17 mouse cellular contexts compared by ENCODE assay signal in genomic region chr9:60148988-60149387, GRCm38 (mm10).
A peak's percentile ranks its signal among the peaks of the same experiment; 100 is the strongest.
DNase-seq lines count a peak whose midpoint lies in the region; ATAC-seq and TF ChIP-seq lines count a peak whose summit lies in the region.
"Had no signal": no experiment of that assay in that cellular context is flagged by ENCODE, and none has a peak within 500 bp of the region (broad histone marks: within the 10 kb centered on the region; RNA-seq: fewer than 3 reads in every experiment).

No protein-coding gene starts in this region.

- 9% methylated on average over 7 of the region's 7 CpGs for WGBS in forebrain, embryonic 12.5 days
- WGBS in forebrain, postnatal 0 days, result 10% methylated on average over 7 of the region's 7 CpGs
- WGBS in hindbrain, embryonic 13.5 days, result 23% methylated on average over 7 of the region's 7 CpGs
- 12% methylated on average over 7 of the region's 7 CpGs for WGBS in midbrain, embryonic 15.5 days
- WGBS in liver, embryonic 11.5 days, result 86% methylated on average over 7 of the region's 7 CpGs

- H3K9ac ChIP-seq in forebrain, embryonic 12.5 days, result 0 out of 2 replicates have a peak overlapping the region, but pooled peaks have one; percentile 29
- H3K9ac ChIP-seq in forebrain, postnatal 0 days, result no peak overlapping the region
- no peak overlapping the region for H3K9ac ChIP-seq in hindbrain, embryonic 13.5 days
- H3K9ac ChIP-seq in midbrain, embryonic 15.5 days, result no peak overlapping the region
- H3K9ac ChIP-seq in liver, embryonic 11.5 days (ENCODE audit: low read depth, low read length), result no peak overlapping the region
- H3K9ac ChIP-seq: liver, embryonic 15.5 days had no signal

- 0 out of 2 replicates have a peak, but pooled peaks have one; percentile 27 for ATAC-seq in forebrain, embryonic 12.5 days (ENCODE audit: low FRiP score)
- ATAC-seq in forebrain, postnatal 0 days, result no peak
- no peak for ATAC-seq in hindbrain, embryonic 13.5 days (ENCODE audit: low FRiP score)
- ATAC-seq in midbrain, embryonic 15.5 days (replicated peaks), result no peak
- no peak for ATAC-seq in liver, embryonic 11.5 days (replicated peaks; ENCODE audit: low FRiP score)

- no peaks in the 10 kb centered on the region for H3K36me3 ChIP-seq in forebrain, embryonic 12.5 days (replicated peaks)
- H3K36me3 ChIP-seq in forebrain, postnatal 0 days (ENCODE audit: insufficient read depth), result no peaks in the 10 kb centered on the region
- no peaks in the 10 kb centered on the region for H3K36me3 ChIP-seq in hindbrain, embryonic 13.5 days
- no peaks in the 10 kb centered on the region for H3K36me3 ChIP-seq in midbrain, embryonic 15.5 days (replicated peaks)
- H3K36me3 ChIP-seq in liver, embryonic 11.5 days (ENCODE audit: control insufficient read depth, insufficient read depth, low read length), result no peaks in the 10 kb centered on the region
- H3K36me3 ChIP-seq: liver, embryonic 15.5 days had no signal

- DNase-seq in forebrain, postnatal 0 days, result no peak
- DNase-seq in brain, embryonic 14.5 days (ENCODE audit: low read depth), result peak; percentile 74
- DNase-seq in spleen, postnatal 10 days (ENCODE audit: low spot score in 2 of 2), result no peak
- DNase-seq in liver, embryonic 11.5 days (ENCODE audit: low spot score), result no peak
- DNase-seq in cerebellum, postnatal 10 days, result no peak
- DNase-seq: adrenal gland, postnatal 25 days; B cell, adult 2 months; cerebellum, adult 2 months; heart, postnatal 10 days; kidney, adult 18-20 months; thymus, postnatal 36 days had no signal

- H3K4me1 ChIP-seq in forebrain, embryonic 12.5 days, result peaks cover 25% of the 10 kb centered on the region
- no peaks in the 10 kb centered on the region for H3K4me1 ChIP-seq in forebrain, postnatal 0 days (ENCODE audit: insufficient read depth)
- peaks cover 13% of the 10 kb centered on the region for H3K4me1 ChIP-seq in hindbrain, embryonic 13.5 days (replicated peaks)
- H3K4me1 ChIP-seq in midbrain, embryonic 15.5 days, result peaks cover 7% of the 10 kb centered on the region
- no peaks in the 10 kb centered on the region for H3K4me1 ChIP-seq in liver, embryonic 11.5 days (replicated peaks; ENCODE audit: control insufficient read depth, insufficient read depth, low read length)
- H3K4me1 ChIP-seq: liver, embryonic 15.5 days had no signal

- no peaks in the 10 kb centered on the region for H3K27me3 ChIP-seq in forebrain, embryonic 12.5 days
- H3K27me3 ChIP-seq in forebrain, postnatal 0 days (ENCODE audit: insufficient read depth, low read length), result no peaks in the 10 kb centered on the region
- H3K27me3 ChIP-seq in hindbrain, embryonic 13.5 days, result no peaks in the 10 kb centered on the region
- no peaks in the 10 kb centered on the region for H3K27me3 ChIP-seq in midbrain, embryonic 15.5 days (replicated peaks)
- H3K27me3 ChIP-seq in liver, embryonic 11.5 days (replicated peaks; ENCODE audit: control insufficient read depth, insufficient read depth, low read length), result no peaks in the 10 kb centered on the region
- H3K27me3 ChIP-seq: liver, embryonic 15.5 days had no signal

- peak overlapping the region; percentile 56; the same call in 1 of the 2 replicates for H3K27ac ChIP-seq in forebrain, embryonic 12.5 days
- no peak overlapping the region for H3K27ac ChIP-seq in forebrain, postnatal 0 days (ENCODE audit: low read depth, low read length)
- peak overlapping the region; percentile 62 for H3K27ac ChIP-seq in hindbrain, embryonic 13.5 days
- 0 out of 2 replicates have a peak overlapping the region, but pooled peaks have one; percentile 13 for H3K27ac ChIP-seq in midbrain, embryonic 15.5 days
- no peak overlapping the region for H3K27ac ChIP-seq in liver, embryonic 11.5 days (ENCODE audit: low read depth, low read length)
- H3K27ac ChIP-seq: kidney, postnatal 0 days; liver, embryonic 15.5 days had no signal

- no peak for TF ChIP-seq POLR2A in brain, embryonic 14.5 days (IDR thresholded peaks at IDR 0.05; ENCODE audit: borderline replicate concordance, extremely low read depth, insufficient read depth, insufficient read length, poor library complexity, severe bottlenecking)

- H3K9me3 ChIP-seq in forebrain, embryonic 12.5 days, result 0 out of 2 replicates have a peak, but pooled peaks cover 4% of the 10 kb centered on the region
- H3K9me3 ChIP-seq in forebrain, postnatal 0 days (ENCODE audit: low read length), result 0 out of 2 replicates have a peak, but pooled peaks cover 5% of the 10 kb centered on the region
- H3K9me3 ChIP-seq in hindbrain, embryonic 13.5 days, result no peaks in the 10 kb centered on the region
- no peaks in the 10 kb centered on the region for H3K9me3 ChIP-seq in midbrain, embryonic 15.5 days
- H3K9me3 ChIP-seq in liver, embryonic 11.5 days (ENCODE audit: control insufficient read depth, low read length), result no peaks in the 10 kb centered on the region
- H3K9me3 ChIP-seq: liver, embryonic 15.5 days had no signal

- no peak overlapping the region for H3K4me3 ChIP-seq in forebrain, embryonic 12.5 days (replicated peaks)
- no peak overlapping the region for H3K4me3 ChIP-seq in forebrain, postnatal 0 days (ENCODE audit: low read depth, low read length)
- no peak overlapping the region for H3K4me3 ChIP-seq in hindbrain, embryonic 13.5 days
- no peak overlapping the region for H3K4me3 ChIP-seq in midbrain, embryonic 15.5 days
- H3K4me3 ChIP-seq in liver, embryonic 11.5 days (ENCODE audit: low read depth, low read length), result no peak overlapping the region
- H3K4me3 ChIP-seq: liver, embryonic 15.5 days had no signal

- no peak for TF ChIP-seq CTCF in forebrain, postnatal 0 days (IDR thresholded peaks at IDR 0.05; ENCODE audit: low read depth)
- no peak for TF ChIP-seq CTCF in brain, embryonic 14.5 days (IDR thresholded peaks at IDR 0.05; ENCODE audit: borderline replicate concordance, extremely low read depth, insufficient read depth, insufficient read length)

- peak overlapping the region; percentile 25; the same call in 1 of the 2 replicates for H3K4me2 ChIP-seq in forebrain, embryonic 12.5 days
- no peak overlapping the region for H3K4me2 ChIP-seq in forebrain, postnatal 0 days (ENCODE audit: low read depth)
- peak overlapping the region; percentile 15; the same call in 1 of the 2 replicates for H3K4me2 ChIP-seq in hindbrain, embryonic 13.5 days
- no peak overlapping the region for H3K4me2 ChIP-seq in midbrain, embryonic 15.5 days
- no peak overlapping the region for H3K4me2 ChIP-seq in liver, embryonic 11.5 days
- H3K4me2 ChIP-seq: heart, embryonic 11.5 days; liver, embryonic 15.5 days had no signal

Comparison
In these comparisons a context has a peak if more than half of its experiments do, and no peak if none do; other contexts are left out.
1. H3K27ac ChIP-seq: peak in forebrain, embryonic 12.5 days (single experiment), hindbrain, embryonic 13.5 days (single experiment) and midbrain, embryonic 15.5 days (single experiment); none in forebrain, postnatal 0 days (single experiment) and liver, embryonic 11.5 days (single experiment).
2. H3K4me2 ChIP-seq: peak in forebrain, embryonic 12.5 days (single experiment) and hindbrain, embryonic 13.5 days (single experiment); none in forebrain, postnatal 0 days (single experiment), midbrain, embryonic 15.5 days (single experiment) and liver, embryonic 11.5 days (single experiment).